Mouse (Mus musculus): ENCODE measurements around the gene Tmem163. TPM values are rescaled to one million over a fixed set of nuclear protein-coding genes. Genes with fewer than 3 reads are reported as not detected.

Gene Tmem163
- total RNA-seq (2021): 10 to 100 TPM; 18.0 to 18.6 TPM

DNA sequence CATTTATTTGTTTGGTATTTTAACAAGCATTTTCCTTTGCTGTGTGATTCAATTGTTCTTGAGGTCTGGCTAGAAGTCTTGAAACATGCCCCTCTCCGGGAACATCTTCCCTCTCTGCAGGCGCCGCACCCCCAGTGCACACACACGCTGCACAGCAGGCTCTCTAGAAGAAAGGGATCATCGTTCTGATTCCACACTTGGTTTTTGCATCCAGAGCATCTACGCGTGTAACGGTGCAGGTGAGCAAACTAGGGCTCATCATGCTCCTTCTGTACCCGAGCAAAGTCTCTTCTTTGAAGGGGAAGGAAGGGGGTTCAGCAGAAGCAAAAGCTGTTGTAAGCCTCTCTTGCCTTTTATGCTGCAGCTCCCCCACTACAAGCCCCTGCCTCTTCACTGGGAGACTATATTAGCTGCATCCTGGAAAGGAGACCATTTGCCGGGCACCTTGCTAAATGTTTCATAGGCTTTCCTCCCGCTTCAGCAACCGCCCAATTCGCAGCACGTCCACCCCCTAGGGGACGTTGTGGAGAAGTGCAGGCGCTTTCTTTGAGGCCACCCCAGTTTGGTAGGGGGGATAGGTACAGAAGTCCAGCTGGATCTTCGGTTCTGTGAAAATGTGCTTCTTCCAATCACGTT, at the start of gene Tmem163:
Gene Tmem163 (minus strand): TSS at position 51 of the 636 bp plus-strand sequence.
- peak in 1 of 2 experiments; percentile 33 for DNase-seq (ENCODE audit: extremely low spot score in 1 of 2, low spot score in 1 of 2)

DNA sequence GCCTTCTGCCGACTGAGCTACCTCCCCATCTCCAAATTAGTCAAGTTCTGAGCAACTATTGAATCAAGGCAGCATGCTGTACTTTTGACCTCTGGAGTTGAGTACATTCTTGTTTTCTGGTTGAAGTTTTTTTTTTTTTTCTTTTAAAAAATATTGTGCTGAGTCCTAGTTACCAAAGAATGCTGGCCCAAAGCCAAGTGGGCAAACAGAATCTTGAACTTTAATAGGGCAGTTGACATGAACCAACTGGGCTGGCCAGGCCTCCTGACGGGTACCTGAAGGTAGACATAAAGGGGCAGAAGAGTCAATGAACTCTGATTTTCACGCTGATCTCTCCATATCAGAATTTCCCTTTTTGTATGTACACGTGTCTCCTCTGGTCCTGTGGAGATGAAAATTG, 49.7 kb upstream of the Tmem163 start, which contains the start of gene Acmsd:
Gene Acmsd (plus strand): TSS at position 318 of the 400 bp plus-strand sequence.
- DNase-seq (ENCODE audit: extremely low spot score in 1 of 2, low spot score in 1 of 2): no peak

GRCm38 (mm10) chr1:127723596-127723995, 44.2 kb upstream of the Tmem163 start:
- DNase-seq (ENCODE audit: extremely low spot score in 1 of 2, low spot score in 1 of 2): no peak

GRCm38 (mm10) chr1:127718290-127718689, 38.9 kb upstream of the Tmem163 start:
- no peak for DNase-seq (ENCODE audit: extremely low spot score in 1 of 2, low spot score in 1 of 2)

DNA sequence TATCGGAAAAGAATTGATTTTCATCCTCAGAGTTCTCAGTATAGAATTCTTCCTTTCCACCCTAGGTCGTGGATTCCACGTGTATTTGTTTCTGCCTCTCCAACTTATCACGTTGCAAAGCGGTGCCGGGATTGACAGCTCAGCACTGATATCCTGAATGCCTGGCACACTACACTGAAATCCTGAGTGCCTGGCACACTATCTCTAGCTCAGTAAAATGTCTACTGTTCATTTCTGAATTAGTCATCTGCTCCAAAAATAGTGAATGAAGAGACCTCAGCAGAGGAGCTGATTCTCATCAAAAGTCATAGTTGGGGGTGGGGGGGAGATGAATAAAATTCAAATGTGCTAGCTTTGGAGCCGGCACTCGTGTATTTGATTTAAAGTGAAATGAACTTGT, 37.1 kb upstream of the Tmem163 start:
- DNase-seq (ENCODE audit: extremely low spot score in 1 of 2, low spot score in 1 of 2): peak in 1 of 2 experiments; percentile 13

DNA sequence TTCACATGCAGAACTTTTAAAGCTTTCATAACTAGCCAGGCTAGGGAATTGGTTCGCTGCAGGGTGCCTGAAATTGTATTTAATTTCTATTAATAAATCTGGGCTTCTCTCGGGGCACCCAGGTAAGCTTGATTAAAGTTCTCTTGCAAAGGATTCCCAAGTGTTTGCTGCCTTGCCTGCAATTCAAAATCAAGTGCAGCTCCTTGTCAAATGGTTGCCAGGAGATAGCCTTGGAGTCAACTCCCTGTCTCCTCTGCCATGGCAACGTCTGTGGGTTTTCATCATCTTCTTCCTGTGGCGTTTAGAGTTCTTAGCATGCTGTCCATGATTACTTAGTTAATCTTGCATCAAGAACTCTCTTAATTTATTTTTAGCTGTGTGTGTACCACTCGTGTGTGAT, 26.9 kb upstream of the Tmem163 start:
- no peak for DNase-seq (ENCODE audit: extremely low spot score in 1 of 2, low spot score in 1 of 2)

GRCm38 (mm10) chr1:127702187-127702586, 22.8 kb upstream of the Tmem163 start:
- no peak for DNase-seq (ENCODE audit: extremely low spot score in 1 of 2, low spot score in 1 of 2)

- DNase-seq (ENCODE audit: extremely low spot score in 1 of 2, low spot score in 1 of 2): no peak
Observed at GRCm38 (mm10) chr1:127696533-127696932, 17.2 kb upstream of the Tmem163 start.

DNA sequence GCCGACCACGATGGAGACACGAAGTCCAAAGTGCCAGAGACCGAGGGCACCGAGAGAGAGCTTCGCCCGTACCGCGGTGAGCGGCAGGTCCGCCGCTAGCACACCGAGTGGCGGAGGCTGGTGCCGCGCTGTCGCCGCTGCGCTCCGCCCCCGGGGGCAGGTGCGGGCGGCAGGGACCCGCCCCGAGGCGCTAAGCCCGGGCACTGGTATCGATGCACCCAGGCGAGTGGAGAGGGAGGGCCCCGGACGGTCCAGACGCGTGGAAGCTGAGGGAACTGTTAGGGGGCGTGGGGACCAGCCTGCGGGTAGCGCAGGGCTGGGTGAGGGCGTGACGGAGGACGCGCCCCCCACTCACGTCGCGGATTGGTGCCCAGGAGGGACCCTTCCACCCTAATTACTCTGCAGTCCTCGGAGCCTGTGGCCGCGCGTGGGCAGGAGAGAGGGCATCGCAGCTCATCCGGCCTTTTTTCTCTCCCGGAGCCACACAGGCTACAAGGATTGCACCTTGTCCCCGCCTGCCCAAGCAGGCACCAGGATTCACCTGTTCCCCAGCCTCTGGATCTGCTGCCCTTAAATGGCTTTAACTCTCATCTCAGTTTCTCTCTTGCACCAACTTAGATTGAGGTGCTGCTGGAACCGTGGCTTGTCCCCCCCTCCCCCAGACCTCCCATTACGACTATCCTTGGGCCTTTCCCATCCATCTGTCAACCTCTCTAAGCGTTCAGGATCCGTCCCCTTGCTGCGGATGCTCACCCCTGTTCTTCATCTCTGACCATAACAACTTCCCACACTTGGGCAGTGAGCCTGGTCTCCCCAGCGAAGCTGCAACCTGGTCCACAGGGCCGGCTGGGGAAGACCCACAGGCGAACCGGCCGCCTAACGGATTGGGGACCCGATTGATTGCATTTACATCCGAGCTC, 1.4 kb downstream of the Tmem163 start:
- peak in 1 of 2 experiments; percentile 10 for DNase-seq (ENCODE audit: extremely low spot score in 1 of 2, low spot score in 1 of 2)

- peak in 1 of 2 experiments; percentile 20 for DNase-seq (ENCODE audit: extremely low spot score in 1 of 2, low spot score in 1 of 2)
Observed at GRCm38 (mm10) chr1:127677131-127677631, 2.2 kb downstream of the Tmem163 start.

- no peak for DNase-seq (ENCODE audit: extremely low spot score in 1 of 2, low spot score in 1 of 2)
Observed at GRCm38 (mm10) chr1:127676516-127677099, 2.7 kb downstream of the Tmem163 start.

DNA sequence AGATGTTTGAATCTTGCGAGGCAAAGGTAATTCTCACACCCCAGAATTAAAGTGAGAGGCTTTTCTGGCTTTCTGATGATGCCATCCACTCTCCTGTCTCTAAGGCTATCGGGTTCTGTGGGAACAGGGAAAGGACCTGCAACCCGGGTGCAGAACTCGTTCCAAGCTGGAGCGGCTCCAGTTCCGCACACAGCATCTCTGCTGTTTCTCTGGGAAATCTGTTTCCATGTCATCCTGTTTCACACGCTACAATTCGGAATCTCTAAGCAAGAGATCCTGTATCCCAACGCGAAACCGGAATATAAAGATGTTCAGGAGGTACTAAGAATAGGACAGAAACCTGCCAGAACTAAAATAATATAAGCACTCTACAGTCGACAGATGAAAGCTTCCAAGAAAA, 3.2 kb downstream of the Tmem163 start:
- DNase-seq (ENCODE audit: extremely low spot score in 1 of 2, low spot score in 1 of 2): no peak

- no peak for DNase-seq (ENCODE audit: extremely low spot score in 1 of 2, low spot score in 1 of 2)
Observed at GRCm38 (mm10) chr1:127675253-127675652, 4.1 kb downstream of the Tmem163 start.

GRCm38 (mm10) chr1:127673221-127674050, 5.9 kb downstream of the Tmem163 start:
- no peak for DNase-seq (ENCODE audit: extremely low spot score in 1 of 2, low spot score in 1 of 2)

GRCm38 (mm10) chr1:127668161-127668560, 11.2 kb downstream of the Tmem163 start:
- no peak for DNase-seq (ENCODE audit: extremely low spot score in 1 of 2, low spot score in 1 of 2)

DNA sequence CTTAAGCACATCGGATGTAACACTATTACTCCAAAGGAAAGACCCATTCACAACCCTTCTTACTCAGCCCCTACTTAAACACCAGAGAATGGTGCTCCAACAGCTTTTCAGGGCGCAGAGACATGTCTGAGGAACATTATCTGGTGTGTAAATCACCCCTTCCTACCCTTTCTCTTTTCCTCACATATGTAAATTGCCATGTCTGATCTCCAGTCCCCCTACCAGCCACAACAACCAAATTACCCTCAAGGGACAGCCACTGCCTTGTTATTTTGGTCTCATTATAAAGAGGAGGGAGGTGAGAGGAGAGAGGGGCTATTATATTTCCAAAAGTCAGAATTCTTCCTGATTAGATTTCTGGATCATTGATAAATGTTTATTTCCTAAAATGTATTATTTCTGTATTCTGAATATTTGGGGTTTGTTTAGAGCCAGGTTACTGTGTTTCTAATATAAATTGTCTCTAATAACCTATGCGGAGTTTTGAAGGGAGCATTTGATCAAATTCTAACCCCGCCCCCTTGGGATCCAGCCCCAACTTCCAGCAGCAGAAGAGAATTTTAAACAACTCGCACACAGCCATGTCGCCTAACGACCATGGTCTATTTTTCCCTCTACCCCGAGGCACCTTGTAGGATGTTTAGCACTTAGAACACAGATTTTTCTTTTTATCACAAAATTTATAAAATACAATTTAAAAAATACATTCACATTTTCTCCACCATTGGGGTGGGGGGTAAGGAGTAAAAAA, 12.1 kb downstream of the Tmem163 start:
- DNase-seq (ENCODE audit: extremely low spot score in 1 of 2, low spot score in 1 of 2): no peak

DNA sequence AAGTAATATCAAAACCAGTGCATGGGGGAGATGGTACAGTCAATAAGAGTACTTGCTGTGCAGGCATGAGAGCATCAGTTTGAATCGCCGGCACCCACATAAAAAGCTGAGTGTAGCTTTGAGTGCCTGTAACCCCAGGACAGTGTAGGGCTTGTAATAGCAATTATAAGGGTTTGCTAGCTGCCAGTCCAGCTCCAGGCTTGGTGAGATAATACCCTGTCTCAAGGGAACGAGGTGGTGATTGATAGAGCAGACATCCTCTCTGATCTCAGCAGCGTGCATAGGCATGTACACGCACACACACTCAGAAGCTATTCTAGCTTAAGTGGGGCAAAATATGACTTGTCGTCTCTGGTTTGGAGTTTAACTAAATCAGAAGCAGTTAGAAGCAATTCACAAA, 13.1 kb downstream of the Tmem163 start:
- DNase-seq (ENCODE audit: extremely low spot score in 1 of 2, low spot score in 1 of 2): no peak

DNA sequence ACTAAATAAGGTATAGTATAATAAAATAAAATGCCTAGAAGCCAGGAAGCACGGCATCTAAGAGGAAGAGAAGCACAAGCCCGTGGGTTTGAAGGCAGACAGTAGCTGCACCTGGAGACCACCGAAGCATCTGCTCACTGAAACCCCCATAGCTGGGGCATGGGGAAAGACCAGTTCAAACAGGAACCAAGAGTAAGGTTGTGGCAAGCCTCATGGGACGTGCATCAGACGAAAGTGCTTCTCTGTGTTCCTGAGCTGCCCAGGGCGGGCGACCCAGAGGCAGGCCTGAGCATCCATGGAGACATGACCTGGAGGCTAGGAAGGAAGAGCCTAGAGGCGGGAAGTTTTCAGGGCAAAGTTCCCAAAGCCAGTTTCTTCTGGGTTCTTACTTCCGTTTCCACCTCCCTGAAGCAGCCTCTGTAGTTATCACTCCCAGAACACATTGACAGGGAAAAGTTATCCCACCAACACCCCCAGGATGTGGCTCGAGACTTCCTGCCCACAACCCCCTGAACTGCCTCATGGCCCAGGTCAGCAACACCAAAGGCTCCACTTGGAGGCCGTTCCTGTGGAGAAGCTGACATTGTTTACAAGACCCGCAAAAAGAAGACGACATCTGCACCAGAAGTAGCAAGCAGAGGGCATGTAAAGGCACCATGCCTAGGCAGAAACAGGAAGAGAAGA, 16.8 kb downstream of the Tmem163 start:
- DNase-seq (ENCODE audit: extremely low spot score in 1 of 2, low spot score in 1 of 2): no peak
